Mouse (Mus musculus) kidney, embryonic 15.5 days (tissue): ENCODE measurements around the gene Nav2. TPM values are rescaled to one million over a fixed set of nuclear protein-coding genes. Genes with fewer than 3 reads are reported as not detected.
A peak's percentile ranks its signal among the peaks of the same experiment; 100 is the strongest.

Experiments
- ATAC-seq: fragments of 200-750 bp; cut with Nextera tagmentation; replicated peaks from 2 replicates; pipeline ENCODE4 v1.8.0; 2017; ENCODE audit warnings: moderate TSS enrichment; ENCODE audit not compliant: low FRiP score
- H3K27ac ChIP-seq: fragments of 300-500 bp; sonication (generic); 2 replicates; pipeline ENCODE4 v1.5.1; 2015; ENCODE audit warnings: mild to moderate bottlenecking, inconsistent platforms
- H3K27me3 ChIP-seq: fragments of 300-500 bp; sonication (generic); 2 replicates; pipeline ENCODE4 v1.6.1; 2015; ENCODE audit warnings: inconsistent platforms
- H3K36me3 ChIP-seq: fragments of 300-500 bp; sonication (generic); 2 replicates; pipeline ENCODE4 v1.6.1; 2015; ENCODE audit warnings: inconsistent platforms
- H3K4me1 ChIP-seq: fragments of 300-500 bp; sonication (generic); 2 replicates; pipeline ENCODE4 v1.6.1; 2015; ENCODE audit warnings: inconsistent platforms
- H3K4me2 ChIP-seq: fragments of 300-500 bp; sonication (generic); 2 replicates; pipeline ENCODE4 v1.6.1; 2015; ENCODE audit warnings: moderate library complexity, mild to moderate bottlenecking, inconsistent platforms
- H3K4me3 ChIP-seq: fragments of 300-500 bp; sonication (generic); replicated peaks from 2 replicates; pipeline ENCODE4 v1.5.1; 2015; ENCODE audit warnings: mild to moderate bottlenecking, inconsistent platforms
- H3K9ac ChIP-seq: fragments of 300-500 bp; sonication (generic); 2 replicates; pipeline ENCODE4 v1.6.1; 2015; ENCODE audit warnings: mild to moderate bottlenecking, inconsistent platforms
- H3K9me3 ChIP-seq: fragments of 300-500 bp; sonication (generic); replicated peaks from 2 replicates; pipeline ENCODE4 v1.6.1; 2016; ENCODE audit warnings: inconsistent platforms
- WGBS: fragments of 180-500 bp; shearing (Covaris S2); methylation state at CpG from one replicate; pipeline ENCODE4 v1.1.7; 2015; ENCODE audit warnings: mixed read lengths; 5-methylcytosine and 5-hydroxymethylcytosine counted together
- polyA plus RNA-seq: library from polyadenylated mRNA; unstranded; fragments of >200 nt; fragmentation: Nextera tagmentation; extraction: Ambion mirVana; gene quantifications from 2 replicates; pipeline ENCODE4 v1.2.1, GENCODE M21; 2015

Gene Nav2
- polyA plus RNA-seq, 1 experiment from 2014 or later = 28.8 TPM

DNA sequence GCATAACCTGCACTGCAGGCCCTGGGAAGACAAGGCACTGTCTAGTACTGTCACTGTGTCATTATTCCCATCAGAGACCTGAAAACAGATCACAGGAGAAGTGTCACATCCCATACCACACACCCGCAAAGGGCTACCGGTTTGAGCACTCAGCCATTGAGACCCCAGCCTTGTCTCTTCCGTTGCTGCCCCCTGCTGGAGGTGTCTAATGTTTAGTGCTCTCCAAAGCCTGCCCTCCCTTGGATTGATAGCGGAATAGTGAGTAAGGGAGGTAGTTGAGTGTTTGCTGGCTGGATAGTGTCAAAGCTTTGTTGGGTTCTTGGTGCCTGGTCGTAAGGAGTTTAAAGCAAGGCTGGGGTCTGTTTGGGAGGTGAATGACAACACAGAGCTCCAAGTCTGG, 568.1 kb downstream of the Nav2 start:
- H3K9me3 ChIP-seq = no peaks in the 10 kb centered on the region; the same call in 1 of the 2 replicates
- no peaks in the 10 kb centered on the region for H3K36me3 ChIP-seq
- no peak overlapping the region for H3K4me3 ChIP-seq
- peak; percentile 46; the same call in 1 of the 2 replicates for ATAC-seq
- WGBS = 61% methylated on average over 5 of the region's 5 CpGs
- peaks cover 33% of the 10 kb centered on the region for H3K4me1 ChIP-seq
- no peak overlapping the region for H3K4me2 ChIP-seq
- no peak overlapping the region for H3K9ac ChIP-seq
- peak overlapping the region; percentile 75 for H3K27ac ChIP-seq
- no peaks in the 10 kb centered on the region for H3K27me3 ChIP-seq

DNA sequence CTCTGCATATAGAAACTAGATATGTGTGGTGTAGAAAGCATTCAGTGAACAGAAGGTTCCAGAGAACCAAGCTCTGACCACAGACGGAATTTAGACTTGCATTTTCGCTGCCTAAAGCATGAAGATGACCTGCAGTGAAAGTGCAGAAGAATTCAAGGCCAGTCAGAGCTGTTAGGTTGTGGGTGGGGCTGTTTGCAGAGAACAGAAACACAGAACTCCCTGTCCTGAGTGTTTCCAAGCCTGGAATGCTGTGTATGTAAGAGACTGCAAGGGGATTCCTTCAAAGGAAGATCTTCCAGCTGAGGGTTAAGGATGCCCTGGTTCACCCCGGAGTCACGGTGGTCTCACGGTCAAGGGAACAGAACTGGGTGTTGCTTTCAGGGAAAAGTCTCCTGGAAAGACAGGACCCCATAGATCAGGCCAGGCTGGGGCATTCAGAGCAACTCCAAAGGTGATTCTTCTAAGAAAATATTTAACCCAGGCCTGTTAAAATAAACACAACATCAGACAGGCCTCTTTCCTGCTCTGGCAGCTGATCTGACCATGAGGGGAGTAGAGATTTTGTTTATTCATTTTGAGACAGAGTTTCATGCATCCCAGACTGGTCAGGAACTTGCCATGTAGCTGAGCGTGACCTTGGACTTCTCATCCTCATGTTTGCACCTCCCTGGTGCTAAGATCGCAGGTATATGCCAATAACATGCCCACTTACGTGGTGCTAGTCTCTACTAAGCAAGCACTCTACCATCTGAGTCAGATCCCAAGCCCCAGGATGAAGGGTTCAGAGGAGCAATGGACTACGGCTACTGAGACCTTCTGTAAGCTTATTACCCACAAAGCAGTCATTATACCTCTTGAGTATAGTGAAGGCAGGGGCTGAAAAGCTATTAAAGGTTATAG, 568.8 kb downstream of the Nav2 start:
- Histone ChIP-seq H3K36me3 (no peaks in the 10 kb centered on the region), H3K27me3 (no peaks in the 10 kb centered on the region), H3K4me3 (no peak overlapping the region), H3K4me1 (peaks cover 37% of the 10 kb centered on the region), H3K9me3 (no peaks in the 10 kb centered on the region; the same call in 1 of the 2 replicates), H3K4me2 (no peak overlapping the region), H3K27ac (peak overlapping the region; percentile 75), H3K9ac (no peak overlapping the region)
- ATAC-seq = peak; percentile 38; the same call in 1 of the 2 replicates
- WGBS = 51% methylated on average over 9 of the region's 9 CpGs

- no peaks in the 10 kb centered on the region for H3K27me3 ChIP-seq
- H3K9ac ChIP-seq = no peak overlapping the region
- H3K27ac ChIP-seq = peak overlapping the region; percentile 75
- no peak overlapping the region for H3K4me2 ChIP-seq
- H3K4me1 ChIP-seq = peaks cover 37% of the 10 kb centered on the region
- no peak for ATAC-seq
- WGBS = 22% methylated on average over 7 of the region's 7 CpGs
- H3K9me3 ChIP-seq = no peaks in the 10 kb centered on the region; the same call in 1 of the 2 replicates
- no peaks in the 10 kb centered on the region for H3K36me3 ChIP-seq
- no peak overlapping the region for H3K4me3 ChIP-seq
These were observed 569.4 kb downstream of the Nav2 start for GRCm38 (mm10) chr7:49477976-49478349.

DNA sequence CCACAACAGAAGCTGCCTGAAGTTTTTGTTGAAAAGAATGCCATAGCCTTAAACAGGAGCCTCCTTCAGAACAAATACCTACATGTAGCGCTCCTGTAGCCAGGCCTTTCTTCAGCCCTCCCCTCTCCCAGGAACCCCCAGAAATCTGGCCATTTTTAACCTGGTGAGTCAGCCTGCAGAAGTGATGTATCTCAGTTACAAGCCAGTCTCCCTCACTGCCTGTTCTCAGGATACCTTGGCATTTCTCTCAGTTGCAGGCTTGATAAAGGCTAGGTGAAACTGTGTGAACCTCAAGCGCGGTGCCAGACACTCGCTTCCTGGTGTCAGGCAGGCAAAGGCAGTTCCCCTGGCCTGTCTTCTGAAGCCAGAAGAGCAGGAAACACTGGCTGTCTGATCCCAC, 570.4 kb downstream of the Nav2 start:
- H3K36me3 ChIP-seq = no peaks in the 10 kb centered on the region
- H3K4me1 ChIP-seq = peaks cover 39% of the 10 kb centered on the region
- no peak overlapping the region for H3K9ac ChIP-seq
- H3K9me3 ChIP-seq = no peaks in the 10 kb centered on the region; the same call in 1 of the 2 replicates
- H3K4me2 ChIP-seq = no peak overlapping the region
- WGBS = 84% methylated on average over 4 of the region's 4 CpGs
- H3K4me3 ChIP-seq = no peak overlapping the region
- no peaks in the 10 kb centered on the region for H3K27me3 ChIP-seq
- peak overlapping the region; percentile 5; the same call in 1 of the 2 replicates for H3K27ac ChIP-seq
- no peak for ATAC-seq

DNA sequence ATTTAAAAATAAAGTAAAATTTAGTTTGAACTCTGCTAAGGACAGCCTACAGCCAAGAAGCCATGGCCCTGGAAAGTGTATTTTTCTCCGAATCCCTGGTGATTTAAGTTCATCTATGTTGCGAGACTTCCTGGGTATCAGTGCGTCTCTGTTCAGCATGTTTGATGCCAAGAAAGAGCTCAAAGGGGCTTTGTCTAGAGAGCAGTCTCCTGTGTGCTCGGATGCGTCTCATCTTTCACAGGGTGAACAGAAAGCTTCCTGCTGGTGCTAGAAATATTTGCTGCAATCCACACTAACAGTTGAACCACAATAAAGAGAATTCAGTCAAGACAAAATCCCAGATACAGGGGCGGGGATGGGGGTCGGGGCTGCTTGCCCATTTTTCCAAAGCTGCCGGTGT, 572.4 kb downstream of the Nav2 start:
- 61% methylated on average over 8 of the region's 8 CpGs for WGBS
- Histone ChIP-seq H3K4me3 (no peak overlapping the region), H3K27ac (no peak overlapping the region), H3K36me3 (no peaks in the 10 kb centered on the region), H3K4me2 (no peak overlapping the region), H3K9me3 (no peaks in the 10 kb centered on the region; the same call in 1 of the 2 replicates), H3K9ac (no peak overlapping the region), H3K4me1 (peaks cover 53% of the 10 kb centered on the region), H3K27me3 (no peaks in the 10 kb centered on the region)
- ATAC-seq = no peak

DNA sequence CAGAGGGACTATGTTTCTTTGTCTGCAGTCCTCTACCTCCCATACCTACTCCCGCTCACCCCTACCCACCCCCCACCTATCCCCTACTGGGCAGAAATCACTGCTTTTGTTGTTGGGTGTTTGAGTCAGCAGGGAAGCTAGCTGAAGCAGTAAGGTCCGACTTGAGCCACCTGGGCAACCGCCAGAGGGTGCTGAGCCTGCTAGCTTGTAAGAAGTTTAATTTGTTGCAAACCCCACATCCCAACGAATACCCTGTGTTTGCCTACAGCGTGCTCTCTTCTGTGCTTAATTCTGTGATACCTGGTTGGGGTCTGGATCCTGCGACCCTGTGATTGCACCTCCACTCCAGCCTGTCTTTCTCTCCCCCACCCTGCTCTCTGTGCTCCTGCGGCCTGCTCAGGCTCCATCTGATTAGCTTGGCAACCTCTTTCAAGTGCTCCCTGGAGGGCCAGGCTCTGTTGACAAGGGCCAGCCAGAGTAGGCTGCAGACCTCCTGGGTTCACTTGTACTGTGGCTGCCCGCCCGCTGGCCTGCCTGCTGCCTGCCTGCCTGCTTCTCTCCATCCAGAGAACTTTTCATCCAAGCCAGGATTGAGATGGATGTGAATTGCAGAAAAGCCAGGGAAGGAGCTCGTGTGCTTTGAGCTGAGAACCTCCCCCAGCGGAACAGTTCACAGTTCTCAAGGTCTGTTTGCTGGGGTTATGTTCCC, 575.7 kb downstream of the Nav2 start:
- H3K27ac ChIP-seq = peak overlapping the region; percentile 79
- no peak overlapping the region for H3K9ac ChIP-seq
- ATAC-seq = 0 out of 2 replicates have a peak, but pooled peaks have one; percentile 16
- H3K4me1 ChIP-seq = peaks cover 52% of the 10 kb centered on the region
- H3K4me2 ChIP-seq = no peak overlapping the region
- H3K4me3 ChIP-seq = no peak overlapping the region
- H3K36me3 ChIP-seq = no peaks in the 10 kb centered on the region
- no peaks in the 10 kb centered on the region; the same call in 1 of the 2 replicates for H3K9me3 ChIP-seq
- WGBS = 20% methylated on average over 11 of the region's 11 CpGs
- no peaks in the 10 kb centered on the region for H3K27me3 ChIP-seq

GRCm38 (mm10) chr7:49485292-49485847, 576.9 kb downstream of the Nav2 start:
- H3K4me3 ChIP-seq = no peak overlapping the region
- peak overlapping the region; percentile 22; the same call in 1 of the 2 replicates for H3K4me2 ChIP-seq
- H3K9me3 ChIP-seq = no peaks in the 10 kb centered on the region
- no peak overlapping the region; the same call in 1 of the 2 replicates for H3K9ac ChIP-seq
- ATAC-seq = 0 out of 2 replicates have a peak, but pooled peaks have one; percentile 16
- peak overlapping the region; percentile 79 for H3K27ac ChIP-seq
- H3K27me3 ChIP-seq = no peaks in the 10 kb centered on the region
- peaks cover 55% of the 10 kb centered on the region for H3K4me1 ChIP-seq
- 25% methylated on average over 9 of the region's 9 CpGs for WGBS
- no peaks in the 10 kb centered on the region for H3K36me3 ChIP-seq

DNA sequence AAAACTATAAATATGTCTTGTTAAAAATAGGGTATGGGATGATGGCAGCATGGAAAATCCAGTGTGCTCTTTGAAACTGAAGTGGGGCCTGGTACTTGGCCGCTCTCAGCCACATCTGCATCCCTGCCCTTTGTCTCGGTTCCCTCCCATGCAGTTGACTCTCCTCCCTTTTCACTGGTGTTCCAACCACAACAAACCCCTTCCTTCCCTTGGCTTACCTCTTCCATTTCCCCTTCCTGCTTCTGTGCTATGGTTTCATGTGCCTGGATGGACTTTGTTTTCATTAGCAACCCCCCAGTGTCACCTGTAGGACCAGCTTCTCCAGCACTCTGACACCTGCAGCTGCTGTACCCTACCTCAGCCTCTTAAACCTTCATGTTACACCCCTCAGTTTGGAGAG, 578.8 kb downstream of the Nav2 start:
- Histone ChIP-seq H3K4me1 (peaks cover 57% of the 10 kb centered on the region), H3K27ac (no peak overlapping the region), H3K4me2 (no peak overlapping the region), H3K9me3 (no peaks in the 10 kb centered on the region), H3K9ac (no peak overlapping the region), H3K4me3 (no peak overlapping the region), H3K27me3 (no peaks in the 10 kb centered on the region), H3K36me3 (peaks cover 9% of the 10 kb centered on the region)
- 43% methylated on average over 2 of the region's 2 CpGs for WGBS
- no peak for ATAC-seq

GRCm38 (mm10) chr7:49488493-49489087, 580.1 kb downstream of the Nav2 start:
- peaks cover 57% of the 10 kb centered on the region for H3K4me1 ChIP-seq
- H3K36me3 ChIP-seq = peaks cover 18% of the 10 kb centered on the region
- H3K27ac ChIP-seq = peak overlapping the region; percentile 75
- H3K9me3 ChIP-seq = no peaks in the 10 kb centered on the region
- H3K9ac ChIP-seq = no peak overlapping the region
- 18% methylated on average over 4 of the region's 4 CpGs for WGBS
- H3K4me2 ChIP-seq = 0 out of 2 replicates have a peak overlapping the region, but pooled peaks have one; percentile 10
- peak; percentile 78 for ATAC-seq
- no peak overlapping the region for H3K4me3 ChIP-seq
- no peaks in the 10 kb centered on the region for H3K27me3 ChIP-seq

DNA sequence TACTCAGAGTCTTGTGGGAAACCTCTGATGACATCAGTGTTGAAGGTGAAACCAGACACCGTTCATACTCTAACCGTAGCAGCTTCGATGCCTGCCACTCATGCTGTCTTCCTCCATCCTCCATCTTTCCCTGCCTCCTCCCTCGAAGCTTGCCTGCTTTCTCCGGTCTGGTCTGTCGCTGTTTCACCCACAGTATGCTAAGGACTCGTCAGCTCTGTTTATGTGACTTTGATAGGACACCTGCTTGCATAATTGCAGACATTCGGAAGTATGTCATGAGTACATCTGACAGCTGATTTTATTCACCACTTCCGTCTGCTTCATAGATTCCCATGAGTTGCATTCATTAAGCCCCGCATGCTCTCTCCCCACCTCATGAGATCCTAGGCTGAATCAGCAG, 582.3 kb downstream of the Nav2 start:
- Histone ChIP-seq H3K9ac (no peak overlapping the region), H3K27ac (no peak overlapping the region), H3K4me1 (peaks cover 43% of the 10 kb centered on the region), H3K4me3 (no peak overlapping the region), H3K4me2 (no peak overlapping the region), H3K27me3 (no peaks in the 10 kb centered on the region), H3K9me3 (no peaks in the 10 kb centered on the region), H3K36me3 (peaks cover 18% of the 10 kb centered on the region)
- whole genome bisulfite sequencing = 70% methylated on average over 10 of the region's 10 CpGs
- ATAC-seq = no peak

GRCm38 (mm10) chr7:49492622-49493021, 584.1 kb downstream of the Nav2 start:
- Histone ChIP-seq H3K4me2 (no peak overlapping the region), H3K36me3 (peaks cover 18% of the 10 kb centered on the region), H3K4me3 (no peak overlapping the region), H3K9me3 (no peaks in the 10 kb centered on the region), H3K9ac (no peak overlapping the region), H3K27me3 (no peaks in the 10 kb centered on the region), H3K4me1 (peaks cover 52% of the 10 kb centered on the region), H3K27ac (peak overlapping the region; percentile 35; the same call in 1 of the 2 replicates)
- no peak for ATAC-seq
